Mouse (Mus musculus): ENCODE data around the gene Impdh2. TPM values are rescaled to one million over a fixed set of nuclear protein-coding genes. Genes with fewer than 3 reads are reported as not detected.

Impdh2 gene
- polyA plus RNA-seq (2014; fragmentation: Nextera tagmentation; extraction: Ambion mirVana), result 107 and 110 TPM in 2 replicates

DNA sequence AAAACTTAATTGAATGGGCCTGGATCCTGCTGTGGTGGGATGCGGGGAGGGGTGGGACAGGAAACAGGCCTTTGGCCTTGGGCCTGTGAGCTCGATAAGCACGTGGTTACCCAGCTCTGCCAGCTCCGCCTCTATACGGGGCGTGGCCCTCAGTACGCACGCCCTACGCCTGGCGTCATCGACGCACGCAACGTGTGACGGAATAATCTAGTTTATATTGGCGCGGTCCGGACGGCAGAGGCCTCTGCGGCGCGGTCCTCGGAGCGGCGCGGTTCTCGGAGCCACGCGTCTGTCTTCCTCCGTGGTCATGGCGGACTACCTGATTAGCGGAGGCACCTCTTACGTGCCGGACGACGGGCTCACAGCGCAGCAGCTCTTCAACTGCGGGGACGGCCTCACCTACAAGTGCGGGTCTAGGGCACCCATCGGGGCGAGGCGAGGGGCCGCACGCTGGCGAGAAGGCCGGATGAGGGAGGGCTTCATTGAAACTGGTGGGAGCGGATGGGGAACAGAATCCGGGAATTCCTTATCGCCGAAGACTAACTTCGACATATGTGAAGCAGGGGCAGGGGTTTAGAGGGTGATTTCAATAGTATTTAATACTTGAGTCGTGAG is at the start of gene Impdh2:
Impdh2 (plus strand) TSS at position 60 of the 615 bp plus-strand sequence.
- Histone ChIP-seq H3K4me3 (replicated peaks; ENCODE audit: low read length) (peak within 1 kb of the TSS; percentile 53), H3K9ac (peak within 1 kb of the TSS; percentile 65), H3K27ac (peak within 1 kb of the TSS; percentile 76), H3K4me1 (replicated peaks; ENCODE audit: control insufficient read depth, insufficient read depth, low read length) (peaks cover 11% of the 10 kb centered on the region), H3K4me2 (replicated peaks) (peak within 1 kb of the TSS; percentile 90), H3K27me3 (ENCODE audit: control insufficient read depth, insufficient read depth, low read length) (no peaks in the 10 kb centered on the region), H3K9me3 (ENCODE audit: control insufficient read depth, low read length) (no peaks in the 10 kb centered on the region), H3K36me3 (replicated peaks; ENCODE audit: control insufficient read depth, insufficient read depth) (peaks cover 81% of the 10 kb centered on the region)
- WGBS, result under 1% methylated on average over 53 of the region's 53 CpGs
- DNase-seq (ENCODE audit: low spot score) (peak; percentile 99), ATAC-seq (ENCODE audit: low FRiP score) (peak; percentile 99)

- H3K9ac ChIP-seq, result peak within 1 kb of the TSS; percentile 86
- peak within 1 kb of the TSS; percentile 95 for H3K4me3 ChIP-seq (replicated peaks; ENCODE audit: low read length)
- WGBS, result 1% methylated on average over 52 of the region's 55 CpGs
- H3K27me3 ChIP-seq (ENCODE audit: control insufficient read depth, insufficient read depth, low read length), result no peaks in the 10 kb centered on the region
- H3K4me1 ChIP-seq (replicated peaks; ENCODE audit: control insufficient read depth, insufficient read depth, low read length), result peaks cover 21% of the 10 kb centered on the region
- peak within 1 kb of the TSS; percentile 98 for H3K27ac ChIP-seq
- peak; percentile 97 for DNase-seq (ENCODE audit: low spot score)
- peak; percentile 96 for ATAC-seq (ENCODE audit: low FRiP score)
- H3K36me3 ChIP-seq (replicated peaks; ENCODE audit: control insufficient read depth, insufficient read depth), result peaks cover 50% of the 10 kb centered on the region
- H3K9me3 ChIP-seq (ENCODE audit: control insufficient read depth, low read length), result no peaks in the 10 kb centered on the region
- H3K4me2 ChIP-seq (replicated peaks), result peak within 1 kb of the TSS; percentile 67
Measured at GRCm38 (mm10) chr9:108516380-108517251, 43.5 kb upstream of the Impdh2 start, which contains the start of gene Qrich1. Qrich1 (plus strand) TSS chr9:108516806.

DNA sequence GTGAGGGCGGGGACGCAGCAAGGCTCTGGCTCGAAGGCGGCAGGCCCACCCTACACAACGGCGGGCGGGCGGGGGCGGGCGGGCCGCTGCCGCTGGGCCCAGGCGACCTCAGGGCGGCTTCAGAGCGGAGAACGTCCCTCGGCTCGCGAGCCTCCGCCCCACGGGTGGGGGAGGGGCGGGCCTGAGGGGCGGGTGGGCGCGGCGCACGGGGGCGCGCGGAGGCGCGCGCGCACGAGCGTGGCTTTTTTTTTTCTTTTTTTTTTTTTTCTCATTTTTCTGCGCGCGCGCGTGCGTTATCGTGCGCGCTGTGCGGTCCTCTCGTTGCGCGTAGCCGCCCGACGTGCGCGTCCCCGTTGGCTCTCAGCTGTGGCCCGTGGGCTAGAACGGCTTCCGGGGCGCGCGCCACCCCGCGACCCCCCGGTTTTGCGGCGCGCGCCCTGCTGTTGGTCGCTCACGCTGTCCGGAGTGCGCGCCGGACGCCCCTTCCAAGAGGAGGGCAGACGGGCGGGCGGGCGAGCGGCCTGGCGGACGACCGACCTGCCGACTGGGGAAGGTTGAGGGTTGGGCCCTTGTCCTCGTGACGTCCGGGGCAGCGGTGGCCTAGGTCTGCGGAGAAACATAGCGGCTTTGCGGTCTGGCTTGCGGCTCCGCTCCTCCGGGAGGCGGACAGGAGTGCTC is 42.7 kb upstream of the Impdh2 start:
- peak; percentile 91 for DNase-seq (ENCODE audit: low spot score)
- H3K4me2 ChIP-seq (replicated peaks), result peak overlapping the region; percentile 67
- H3K36me3 ChIP-seq (replicated peaks; ENCODE audit: control insufficient read depth, insufficient read depth), result peaks cover 42% of the 10 kb centered on the region
- under 1% methylated on average over 82 of the region's 95 CpGs for whole genome bisulfite sequencing
- H3K27ac ChIP-seq, result peak overlapping the region; percentile 98
- no peaks in the 10 kb centered on the region for H3K27me3 ChIP-seq (ENCODE audit: control insufficient read depth, insufficient read depth, low read length)
- peaks cover 21% of the 10 kb centered on the region for H3K4me1 ChIP-seq (replicated peaks; ENCODE audit: control insufficient read depth, insufficient read depth, low read length)
- peak overlapping the region; percentile 86 for H3K9ac ChIP-seq
- peak overlapping the region; percentile 95 for H3K4me3 ChIP-seq (replicated peaks; ENCODE audit: low read length)
- no peaks in the 10 kb centered on the region for H3K9me3 ChIP-seq (ENCODE audit: control insufficient read depth, low read length)
- ATAC-seq (ENCODE audit: low FRiP score), result peak; percentile 79

- Histone ChIP-seq H3K27me3 (ENCODE audit: control insufficient read depth, insufficient read depth, low read length) (no peaks in the 10 kb centered on the region), H3K27ac (peak overlapping the region; percentile 98), H3K9me3 (ENCODE audit: control insufficient read depth, low read length) (no peaks in the 10 kb centered on the region), H3K4me2 (replicated peaks) (peak overlapping the region; percentile 67), H3K36me3 (replicated peaks; ENCODE audit: control insufficient read depth, insufficient read depth) (peaks cover 37% of the 10 kb centered on the region), H3K4me3 (replicated peaks; ENCODE audit: low read length) (peak overlapping the region; percentile 95), H3K4me1 (replicated peaks; ENCODE audit: control insufficient read depth, insufficient read depth, low read length) (peaks cover 21% of the 10 kb centered on the region), H3K9ac (peak overlapping the region; percentile 86)
- peak; percentile 3 for ATAC-seq (ENCODE audit: low FRiP score)
- peak; percentile 52 for DNase-seq (ENCODE audit: low spot score)
- WGBS, result under 1% methylated on average over 13 of the region's 13 CpGs
Measured at GRCm38 (mm10) chr9:108517931-108518332, 42.2 kb upstream of the Impdh2 start.

DNA sequence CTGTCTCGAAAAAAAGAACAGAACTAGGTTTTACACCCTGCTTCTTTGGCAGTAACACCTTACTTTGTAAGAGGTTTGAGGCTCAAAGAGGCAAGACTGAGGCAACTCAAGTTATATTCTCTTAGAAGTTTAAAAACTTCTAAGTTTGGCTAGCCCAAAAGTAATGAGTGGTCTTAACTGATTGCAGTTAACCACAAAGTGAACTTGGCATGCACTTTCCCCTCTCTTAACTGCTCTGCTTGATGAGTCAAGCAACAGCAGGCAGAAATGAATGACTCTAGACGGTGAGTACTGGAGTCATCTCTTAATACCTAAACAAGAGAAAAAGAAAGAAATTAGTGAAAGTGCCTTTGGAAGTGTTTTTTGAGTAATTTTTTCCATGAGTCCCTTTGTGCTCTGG is 38.5 kb upstream of the Impdh2 start:
- 84% methylated on average over 2 of the region's 2 CpGs for WGBS
- Histone ChIP-seq H3K4me2 (replicated peaks) (no peak overlapping the region), H3K4me1 (replicated peaks; ENCODE audit: control insufficient read depth, insufficient read depth, low read length) (peaks cover 15% of the 10 kb centered on the region), H3K9me3 (ENCODE audit: control insufficient read depth, low read length) (no peaks in the 10 kb centered on the region), H3K9ac (no peak overlapping the region), H3K4me3 (replicated peaks; ENCODE audit: low read length) (no peak overlapping the region), H3K36me3 (replicated peaks; ENCODE audit: control insufficient read depth, insufficient read depth) (peaks cover 18% of the 10 kb centered on the region), H3K27ac (no peak overlapping the region), H3K27me3 (ENCODE audit: control insufficient read depth, insufficient read depth, low read length) (no peaks in the 10 kb centered on the region)
- no peak for DNase-seq (ENCODE audit: low spot score)
- ATAC-seq (ENCODE audit: low FRiP score), result no peak

DNA sequence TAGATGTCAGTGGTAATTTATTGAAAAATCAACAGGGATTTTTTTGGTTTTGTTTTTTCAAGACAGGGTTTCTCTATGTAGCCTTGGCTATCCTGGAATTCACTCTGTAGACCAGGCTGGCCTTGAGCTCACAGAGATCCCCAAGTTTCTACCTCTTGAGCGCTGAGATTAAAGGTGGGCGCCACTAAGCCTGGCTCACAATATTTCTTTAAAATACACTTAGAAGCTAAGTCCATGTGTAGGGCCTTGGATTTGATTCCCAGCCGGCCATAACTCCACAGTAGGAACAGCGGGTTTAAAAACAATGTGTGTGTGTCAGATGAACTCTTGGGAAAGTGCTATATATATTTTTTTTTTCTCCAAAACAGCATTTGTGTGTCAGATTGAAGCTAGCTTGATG is 36.7 kb upstream of the Impdh2 start:
- no peaks in the 10 kb centered on the region for H3K27me3 ChIP-seq (ENCODE audit: control insufficient read depth, insufficient read depth, low read length)
- H3K9me3 ChIP-seq (ENCODE audit: control insufficient read depth, low read length), result no peaks in the 10 kb centered on the region
- DNase-seq (ENCODE audit: low spot score), result no peak
- ATAC-seq (ENCODE audit: low FRiP score), result no peak
- H3K27ac ChIP-seq, result no peak overlapping the region
- no peak overlapping the region for H3K4me2 ChIP-seq (replicated peaks)
- over 99% methylated on average over 4 of the region's 4 CpGs for WGBS
- peaks cover 15% of the 10 kb centered on the region for H3K4me1 ChIP-seq (replicated peaks; ENCODE audit: control insufficient read depth, insufficient read depth, low read length)
- peaks cover 21% of the 10 kb centered on the region for H3K36me3 ChIP-seq (replicated peaks; ENCODE audit: control insufficient read depth, insufficient read depth)
- H3K9ac ChIP-seq, result no peak overlapping the region
- no peak overlapping the region for H3K4me3 ChIP-seq (replicated peaks; ENCODE audit: low read length)

DNA sequence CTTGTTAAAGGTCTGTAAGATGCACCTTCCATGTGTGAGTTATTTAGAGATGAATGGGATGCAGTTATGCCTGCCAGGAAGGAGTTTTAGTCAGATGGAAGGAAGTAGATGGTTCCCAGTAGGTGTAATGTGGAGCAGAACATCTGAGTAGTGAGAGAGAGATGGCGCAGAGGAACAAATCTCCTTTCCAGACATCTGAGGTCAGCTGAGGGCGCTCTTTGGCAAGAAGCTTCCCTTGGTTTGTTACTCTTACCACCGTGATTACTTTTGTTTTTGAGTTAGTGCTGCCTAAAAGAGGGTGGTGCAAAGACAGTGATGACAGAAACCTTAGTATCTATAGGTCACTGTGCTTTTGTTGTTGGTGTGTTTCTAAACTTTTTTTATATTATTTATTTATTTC is 34.7 kb upstream of the Impdh2 start:
- no peak for ATAC-seq (ENCODE audit: low FRiP score)
- Histone ChIP-seq H3K4me1 (replicated peaks; ENCODE audit: control insufficient read depth, insufficient read depth, low read length) (no peaks in the 10 kb centered on the region), H3K9me3 (ENCODE audit: control insufficient read depth, low read length) (no peaks in the 10 kb centered on the region), H3K4me2 (replicated peaks) (no peak overlapping the region), H3K27ac (no peak overlapping the region), H3K4me3 (replicated peaks; ENCODE audit: low read length) (no peak overlapping the region), H3K27me3 (ENCODE audit: control insufficient read depth, insufficient read depth, low read length) (no peaks in the 10 kb centered on the region), H3K9ac (no peak overlapping the region), H3K36me3 (replicated peaks; ENCODE audit: control insufficient read depth, insufficient read depth) (peaks cover 34% of the 10 kb centered on the region)
- WGBS, result 89% methylated on average over 3 of the region's 3 CpGs
- DNase-seq (ENCODE audit: low spot score), result no peak

- DNase-seq (ENCODE audit: low spot score), result no peak
- H3K27me3 ChIP-seq (ENCODE audit: control insufficient read depth, insufficient read depth, low read length), result no peaks in the 10 kb centered on the region
- H3K27ac ChIP-seq, result no peak overlapping the region
- H3K4me2 ChIP-seq (replicated peaks), result no peak overlapping the region
- no peaks in the 10 kb centered on the region for H3K9me3 ChIP-seq (ENCODE audit: control insufficient read depth, low read length)
- no peaks in the 10 kb centered on the region for H3K4me1 ChIP-seq (replicated peaks; ENCODE audit: control insufficient read depth, insufficient read depth, low read length)
- no peak overlapping the region for H3K9ac ChIP-seq
- H3K4me3 ChIP-seq (replicated peaks; ENCODE audit: low read length), result no peak overlapping the region
- 89% methylated on average over 1 of the region's 1 CpGs for WGBS
- peaks cover 77% of the 10 kb centered on the region for H3K36me3 ChIP-seq (replicated peaks; ENCODE audit: control insufficient read depth, insufficient read depth)
- ATAC-seq (ENCODE audit: low FRiP score), result no peak
Measured at GRCm38 (mm10) chr9:108530954-108531353, 29.1 kb upstream of the Impdh2 start.

GRCm38 (mm10) chr9:108531496-108531895 is 28.6 kb upstream of the Impdh2 start:
- Histone ChIP-seq H3K9ac (no peak overlapping the region), H3K9me3 (ENCODE audit: control insufficient read depth, low read length) (no peaks in the 10 kb centered on the region), H3K27me3 (ENCODE audit: control insufficient read depth, insufficient read depth, low read length) (no peaks in the 10 kb centered on the region), H3K4me1 (replicated peaks; ENCODE audit: control insufficient read depth, insufficient read depth, low read length) (no peaks in the 10 kb centered on the region), H3K4me2 (replicated peaks) (no peak overlapping the region), H3K36me3 (replicated peaks; ENCODE audit: control insufficient read depth, insufficient read depth) (peaks cover 82% of the 10 kb centered on the region), H3K4me3 (replicated peaks; ENCODE audit: low read length) (no peak overlapping the region), H3K27ac (no peak overlapping the region)
- no peak for ATAC-seq (ENCODE audit: low FRiP score)
- no peak for DNase-seq (ENCODE audit: low spot score)
- 97% methylated on average over 1 of the region's 1 CpGs for WGBS
